Mouse (Mus musculus): ENCODE data around the gene Csn1s1. TPM values are rescaled to one million over a fixed set of nuclear protein-coding genes. Genes with fewer than 3 reads are reported as not detected.

Csn1s1 gene
- not detected in 2 replicates for polyA plus RNA-seq (2015; fragmentation: Nextera tagmentation; extraction: Ambion mirVana)

- Histone ChIP-seq H3K9me3 (replicated peaks) (no peaks in the 10 kb centered on the region), H3K4me1 (no peaks in the 10 kb centered on the region)
- ATAC-seq: no peak
These were observed at the start of gene Csn1s1 for GRCm38 (mm10) chr5:87665908-87666307. Gene Csn1s1, plus strand, starts transcription at chr5:87666208.

DNA sequence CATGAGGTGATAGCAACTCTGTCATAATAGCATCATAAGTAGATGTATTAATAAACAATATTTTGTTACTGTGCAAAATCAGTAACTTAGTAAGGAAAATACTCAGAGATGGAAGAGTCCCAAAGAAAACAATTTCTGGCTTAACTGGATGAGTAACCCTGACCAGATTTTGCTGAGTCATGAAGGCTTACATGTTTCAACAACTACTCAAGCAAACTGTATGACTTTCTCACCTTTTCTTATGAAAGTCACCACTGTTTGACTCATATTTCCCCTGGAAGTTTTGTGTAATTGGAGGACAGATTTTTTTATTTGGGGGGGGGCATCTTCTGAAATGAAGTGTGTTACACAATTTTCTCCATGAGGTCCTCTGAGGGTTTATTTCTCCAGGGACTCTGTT, 43.3 kb upstream of the Csn1s1 start:
- H3K36me3 ChIP-seq (ENCODE audit: poor library complexity, severe bottlenecking): no peaks in the 10 kb centered on the region
- H3K4me3 ChIP-seq: no peak overlapping the region
- H3K4me2 ChIP-seq: no peak overlapping the region
- no peak overlapping the region for H3K9ac ChIP-seq
- ATAC-seq: no peak
- no peaks in the 10 kb centered on the region for H3K4me1 ChIP-seq
- H3K27me3 ChIP-seq: no peaks in the 10 kb centered on the region
- no peak overlapping the region for H3K27ac ChIP-seq
- no peaks in the 10 kb centered on the region for H3K9me3 ChIP-seq (replicated peaks)

More at GRCm38 (mm10) chr5:87665908-87666307, at the start of gene Csn1s1:
- H3K9ac ChIP-seq: no peak within 1 kb of the TSS
- H3K4me2 ChIP-seq: no peak within 1 kb of the TSS
- H3K36me3 ChIP-seq (ENCODE audit: poor library complexity, severe bottlenecking): no peaks in the 10 kb centered on the region
- no peak within 1 kb of the TSS for H3K4me3 ChIP-seq
- H3K27ac ChIP-seq: no peak within 1 kb of the TSS
- no peaks in the 10 kb centered on the region for H3K27me3 ChIP-seq

DNA sequence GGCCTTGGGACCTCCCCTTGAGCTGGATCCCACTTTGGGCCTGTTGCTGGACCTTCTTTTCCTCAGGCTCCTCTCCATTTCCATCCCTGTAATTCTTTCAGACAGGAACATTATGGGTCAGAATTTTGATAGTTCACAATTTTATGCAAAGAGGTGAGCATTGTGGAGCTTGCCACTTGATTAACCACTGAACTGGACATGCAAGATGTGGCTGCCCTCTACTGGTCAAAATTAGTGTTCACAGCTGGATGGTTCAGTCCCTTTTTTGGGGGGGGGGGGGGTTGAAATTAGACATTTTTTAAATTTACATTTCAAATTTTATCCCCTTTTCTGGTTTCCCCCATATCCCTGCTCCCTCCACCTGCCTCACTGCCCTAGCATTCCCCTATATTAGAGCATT, 23.2 kb upstream of the Csn1s1 start:
- Histone ChIP-seq H3K4me2 (no peak overlapping the region), H3K9me3 (replicated peaks) (no peaks in the 10 kb centered on the region), H3K4me3 (no peak overlapping the region), H3K4me1 (no peaks in the 10 kb centered on the region), H3K27ac (no peak overlapping the region), H3K27me3 (no peaks in the 10 kb centered on the region), H3K36me3 (ENCODE audit: poor library complexity, severe bottlenecking) (no peaks in the 10 kb centered on the region), H3K9ac (no peak overlapping the region)
- no peak for ATAC-seq

DNA sequence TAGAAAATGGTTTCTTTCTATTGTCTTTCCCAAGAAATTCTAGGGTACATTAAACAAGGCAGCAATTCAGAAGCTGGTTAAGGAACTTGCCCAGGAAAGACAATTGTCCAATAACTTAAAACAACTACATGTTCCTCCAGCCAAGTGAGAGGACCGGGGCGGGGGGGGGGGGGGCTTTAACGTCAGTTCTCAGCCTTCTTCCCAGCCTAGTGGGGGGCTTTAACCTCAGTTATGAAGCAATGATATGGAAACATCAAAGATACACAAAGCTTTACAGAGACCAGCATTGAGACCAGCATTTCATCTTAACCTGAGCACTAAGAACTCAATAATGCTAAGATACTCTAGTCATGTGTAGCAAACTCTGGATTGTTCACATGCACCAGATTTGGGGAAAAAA, 33.5 kb downstream of the Csn1s1 start, which contains the start of gene Csn2:
Gene Csn2, minus strand, starts transcription at position 101 of the 400 bp plus-strand sequence.
- no peaks in the 10 kb centered on the region for H3K4me1 ChIP-seq
- H3K9ac ChIP-seq: no peak within 1 kb of the TSS
- ATAC-seq: no peak
- H3K9me3 ChIP-seq (replicated peaks): no peaks in the 10 kb centered on the region
- H3K36me3 ChIP-seq (ENCODE audit: poor library complexity, severe bottlenecking): no peaks in the 10 kb centered on the region
- H3K27me3 ChIP-seq: no peaks in the 10 kb centered on the region
- H3K4me3 ChIP-seq: no peak within 1 kb of the TSS
- WGBS: 63% methylated on average over 3 of the region's 3 CpGs
- H3K27ac ChIP-seq: no peak within 1 kb of the TSS
- no peak within 1 kb of the TSS for H3K4me2 ChIP-seq

DNA sequence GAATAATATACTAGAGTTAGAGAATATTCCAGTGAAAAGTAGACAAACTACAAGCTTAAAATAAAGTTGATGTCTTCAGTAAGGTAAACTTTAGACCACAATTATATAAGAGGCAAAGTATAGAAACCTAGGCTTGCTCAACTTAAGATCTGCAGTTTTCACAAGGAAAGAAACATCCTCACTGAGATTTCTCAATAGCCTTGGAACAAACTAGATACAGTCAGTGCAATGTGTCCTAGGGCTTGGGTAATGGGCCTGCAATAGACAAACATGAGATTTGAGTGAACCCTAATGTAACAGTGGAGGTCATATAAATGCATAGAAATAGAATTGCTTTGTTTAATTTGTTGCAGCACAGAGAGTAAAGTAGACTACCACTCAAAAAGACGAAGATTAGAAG, 39.9 kb downstream of the Csn1s1 start:
- WGBS: 73% methylated on average over 1 of the region's 1 CpGs
- H3K27ac ChIP-seq: no peak overlapping the region
- no peaks in the 10 kb centered on the region for H3K9me3 ChIP-seq (replicated peaks)
- no peaks in the 10 kb centered on the region for H3K36me3 ChIP-seq (ENCODE audit: poor library complexity, severe bottlenecking)
- no peaks in the 10 kb centered on the region for H3K27me3 ChIP-seq
- ATAC-seq: no peak
- H3K4me3 ChIP-seq: no peak overlapping the region
- no peak overlapping the region for H3K4me2 ChIP-seq
- no peaks in the 10 kb centered on the region for H3K4me1 ChIP-seq
- no peak overlapping the region for H3K9ac ChIP-seq

Other genes starting within 250 kb of the Csn1s1 start
- gene Ugt2b38, start 242.0 kb upstream of the Csn1s1 start, polyA plus RNA-seq (2015; fragmentation: Nextera tagmentation; extraction: Ambion mirVana): not detected in 2 replicates
- gene Ugt2a2, start 183.9 kb upstream of the Csn1s1 start, polyA plus RNA-seq (2015; fragmentation: Nextera tagmentation; extraction: Ambion mirVana): not detected in 2 replicates
- gene Gm43638, start 179.4 kb upstream of the Csn1s1 start, polyA plus RNA-seq (2015; fragmentation: Nextera tagmentation; extraction: Ambion mirVana): not detected in 2 replicates
- gene Ugt2a1, start 175.3 kb upstream of the Csn1s1 start, polyA plus RNA-seq (2015; fragmentation: Nextera tagmentation; extraction: Ambion mirVana): not detected in 2 replicates
- gene Sult1b1, start 128.0 kb upstream of the Csn1s1 start, polyA plus RNA-seq (2015; fragmentation: Nextera tagmentation; extraction: Ambion mirVana): not detected in 2 replicates
- not detected in 2 replicates for gene Sult1d1, start 97.2 kb upstream of the Csn1s1 start, polyA plus RNA-seq (2015; fragmentation: Nextera tagmentation; extraction: Ambion mirVana)
- gene Sult1e1, start 74.6 kb upstream of the Csn1s1 start, polyA plus RNA-seq (2015; fragmentation: Nextera tagmentation; extraction: Ambion mirVana): not detected in 2 replicates
- gene Csn2, start 33.4 kb downstream of the Csn1s1 start, polyA plus RNA-seq (2015; fragmentation: Nextera tagmentation; extraction: Ambion mirVana): not detected in 2 replicates
- gene Csn1s2a, start 108.4 kb downstream of the Csn1s1 start, polyA plus RNA-seq (2015; fragmentation: Nextera tagmentation; extraction: Ambion mirVana): not detected in 2 replicates
- not detected in 2 replicates for gene Csn1s2b, start 141.9 kb downstream of the Csn1s1 start, polyA plus RNA-seq (2015; fragmentation: Nextera tagmentation; extraction: Ambion mirVana)
- gene Prr27, start 159.5 kb downstream of the Csn1s1 start, polyA plus RNA-seq (2015; fragmentation: Nextera tagmentation; extraction: Ambion mirVana): not detected in 2 replicates
- gene Odam, start 218.8 kb downstream of the Csn1s1 start, polyA plus RNA-seq (2015; fragmentation: Nextera tagmentation; extraction: Ambion mirVana): not detected in 2 replicates